Comparison of ENCODE assay signal across 28 mouse cellular contexts in genomic region chr9:95387881-95388380, GRCm38 (mm10). TPM values are rescaled to one million over a fixed set of nuclear protein-coding genes. Genes with fewer than 3 reads are reported as not detected.
DNase-seq lines count a peak whose midpoint lies in the region; ATAC-seq lines count a peak whose summit lies in the region.
"Had no signal": no experiment of that assay in that cellular context is flagged by ENCODE, and none has a peak within 500 bp of the region (broad histone marks: within the 10 kb centered on the region; RNA-seq: fewer than 3 reads in every experiment).

No protein-coding gene starts in this region.

- H3K4me2 ChIP-seq in kidney, embryonic 15.5 days, result no peak overlapping the region
- no peak overlapping the region for H3K4me2 ChIP-seq in midbrain, embryonic 11.5 days
- no peak overlapping the region for H3K4me2 ChIP-seq in midbrain, embryonic 15.5 days
- H3K4me2 ChIP-seq: forebrain, embryonic 13.5 days; heart, embryonic 11.5 days; heart, embryonic 15.5 days; hindbrain, embryonic 14.5 days had no signal

- H3K27me3 ChIP-seq in kidney, embryonic 15.5 days, result no peaks in the 10 kb centered on the region
- no peaks in the 10 kb centered on the region for H3K27me3 ChIP-seq in midbrain, embryonic 11.5 days (ENCODE audit: control insufficient read depth, insufficient read depth, low read length)
- H3K27me3 ChIP-seq in midbrain, embryonic 15.5 days (replicated peaks), result 0 out of 2 replicates have a peak, but pooled peaks cover 5% of the 10 kb centered on the region
- H3K27me3 ChIP-seq: CH12.LX; forebrain, embryonic 13.5 days; heart, embryonic 15.5 days; Patski had no signal

- WGBS in kidney, embryonic 15.5 days, result 73% methylated on average over 8 of the region's 8 CpGs
- WGBS in midbrain, embryonic 11.5 days, result 89% methylated on average over 8 of the region's 8 CpGs
- WGBS in midbrain, embryonic 15.5 days, result 78% methylated on average over 8 of the region's 8 CpGs

- no peaks in the 10 kb centered on the region for H3K36me3 ChIP-seq in kidney, embryonic 15.5 days
- no peaks in the 10 kb centered on the region for H3K36me3 ChIP-seq in midbrain, embryonic 11.5 days (ENCODE audit: control insufficient read depth, insufficient read depth, low read length)
- no peaks in the 10 kb centered on the region for H3K36me3 ChIP-seq in midbrain, embryonic 15.5 days (replicated peaks)
- H3K36me3 ChIP-seq: forebrain, embryonic 10.5 days; G1E; heart, embryonic 15.5 days had no signal

- H3K27ac ChIP-seq in kidney, embryonic 15.5 days, result no peak overlapping the region
- no peak overlapping the region for H3K27ac ChIP-seq in midbrain, embryonic 11.5 days (ENCODE audit: low read depth, low read length)
- no peak overlapping the region for H3K27ac ChIP-seq in midbrain, embryonic 15.5 days
- H3K27ac ChIP-seq: forebrain, embryonic 10.5 days; forebrain, embryonic 13.5 days; heart, embryonic 15.5 days; hindbrain, embryonic 14.5 days; hindbrain, postnatal 0 days had no signal

- no peak for ATAC-seq in kidney, embryonic 15.5 days (replicated peaks; ENCODE audit: low FRiP score)
- ATAC-seq in midbrain, embryonic 11.5 days (ENCODE audit: low FRiP score), result no peak
- ATAC-seq in midbrain, embryonic 15.5 days (replicated peaks), result no peak
- ATAC-seq: forebrain, embryonic 13.5 days; forebrain, embryonic 16.5 days; hindbrain, postnatal 0 days; Patski had no signal

- H3K9ac ChIP-seq in kidney, embryonic 15.5 days, result no peak overlapping the region
- H3K9ac ChIP-seq in midbrain, embryonic 11.5 days (ENCODE audit: low read length), result no peak overlapping the region
- no peak overlapping the region for H3K9ac ChIP-seq in midbrain, embryonic 15.5 days
- H3K9ac ChIP-seq: forebrain, embryonic 13.5 days; heart, embryonic 15.5 days; hindbrain, embryonic 14.5 days had no signal

- no peak overlapping the region for H3K4me3 ChIP-seq in kidney, embryonic 15.5 days (replicated peaks)
- H3K4me3 ChIP-seq in midbrain, embryonic 11.5 days (ENCODE audit: low read depth, low read length), result no peak overlapping the region
- no peak overlapping the region for H3K4me3 ChIP-seq in midbrain, embryonic 15.5 days
- H3K4me3 ChIP-seq: forebrain, embryonic 10.5 days; forebrain, embryonic 13.5 days; heart, embryonic 15.5 days had no signal

- peak; percentile 24 to 33 for DNase-seq in heart, adult 18-20 months
- no peak for DNase-seq in heart, postnatal 4 days
- DNase-seq in kidney, adult 11 months, result peak; percentile 23
- peak; percentile 72 for DNase-seq in kidney, adult 9 months
- no peak for DNase-seq in kidney, postnatal 10 days
- DNase-seq in midbrain, embryonic 11.5 days (ENCODE audit: low spot score, missing footprints), result peak; percentile 41
- DNase-seq: adrenal gland, postnatal 10 days; adrenal gland, postnatal 36 days; B cell, adult 2 months; cerebellum, adult 18-20 months; cerebellum, adult 9-10 months; cerebellum, postnatal 14 days; gastrocnemius, postnatal 10 days; gastrocnemius, postnatal 36 days; heart, postnatal 10 days had no signal

- H3K9me3 ChIP-seq in kidney, embryonic 15.5 days (replicated peaks), result no peaks in the 10 kb centered on the region
- H3K9me3 ChIP-seq in midbrain, embryonic 11.5 days (ENCODE audit: control insufficient read depth, low read length), result no peaks in the 10 kb centered on the region
- H3K9me3 ChIP-seq in midbrain, embryonic 15.5 days, result no peaks in the 10 kb centered on the region
- H3K9me3 ChIP-seq: forebrain, embryonic 10.5 days; forebrain, embryonic 13.5 days; heart, embryonic 15.5 days had no signal

- H3K4me1 ChIP-seq in kidney, embryonic 15.5 days, result no peaks in the 10 kb centered on the region
- no peaks in the 10 kb centered on the region for H3K4me1 ChIP-seq in midbrain, embryonic 11.5 days (ENCODE audit: control insufficient read depth, insufficient read depth, low read length)
- H3K4me1 ChIP-seq in midbrain, embryonic 15.5 days, result no peaks in the 10 kb centered on the region
- H3K4me1 ChIP-seq: forebrain, embryonic 13.5 days; heart, embryonic 15.5 days had no signal

RNA-seq across cellular contexts. Expression of gene Chst2, which starts 18.6 kb away (rescaled TPM):
- total RNA-seq in heart, adult 18-20 months (2021), result 1 to 10 TPM; 1.2 TPM
- total RNA-seq in heart, postnatal 4 days (2021), result 1 to 10 TPM; 3.8 to 4.1 TPM
- polyA plus RNA-seq in kidney, embryonic 15.5 days (2015; fragmentation: Nextera tagmentation; extraction: Ambion mirVana), result 7.1 and 8.3 TPM in 2 replicates
- polyA plus RNA-seq in midbrain, embryonic 11.5 days (2014; fragmentation: Nextera tagmentation; extraction: Ambion mirVana), result 8.2 and 8.4 TPM in 2 replicates
- 19.2 and 22.6 TPM in 2 replicates for polyA plus RNA-seq in midbrain, embryonic 15.5 days (2015; fragmentation: Nextera tagmentation; extraction: Ambion mirVana)
- total RNA-seq: CH12.LX; granulocyte monocyte progenitor cell, adult 5-6 weeks had no signal
- polyA plus RNA-seq: G1E had no signal

Comparison
In these comparisons a context has a peak if more than half of its experiments do, and no peak if none do; other contexts are left out.
1. DNase-seq: peak in heart, adult 18-20 months (2 of 2), kidney, adult 11 months (single experiment), kidney, adult 9 months (single experiment) and midbrain, embryonic 11.5 days (single experiment); none in heart, postnatal 4 days (single experiment) and kidney, postnatal 10 days (single experiment).